Mouse (Mus musculus): ENCODE data around the gene Marc1.

Marc1 gene

DNA sequence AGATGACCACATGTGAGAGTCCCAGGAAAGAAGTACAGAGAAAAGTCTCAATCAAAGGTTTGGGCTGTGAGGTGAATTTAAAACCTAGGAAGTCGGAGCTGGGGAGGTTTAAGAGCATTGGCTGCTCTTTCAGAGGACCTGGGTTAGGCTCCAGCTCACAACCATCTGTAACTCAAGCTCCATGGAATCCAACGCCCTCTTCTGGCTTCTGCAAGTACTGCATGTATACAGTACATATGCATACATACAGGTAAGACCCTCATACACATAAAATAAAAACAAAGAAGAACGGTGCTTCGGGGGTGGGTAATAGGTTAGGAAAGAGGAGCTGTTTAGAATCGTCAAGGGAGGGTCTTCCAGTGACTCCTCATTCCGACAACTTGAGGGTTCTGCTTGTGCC lies 6.7 kb upstream of the Marc1 start:
- no peak for DNase-seq

DNA sequence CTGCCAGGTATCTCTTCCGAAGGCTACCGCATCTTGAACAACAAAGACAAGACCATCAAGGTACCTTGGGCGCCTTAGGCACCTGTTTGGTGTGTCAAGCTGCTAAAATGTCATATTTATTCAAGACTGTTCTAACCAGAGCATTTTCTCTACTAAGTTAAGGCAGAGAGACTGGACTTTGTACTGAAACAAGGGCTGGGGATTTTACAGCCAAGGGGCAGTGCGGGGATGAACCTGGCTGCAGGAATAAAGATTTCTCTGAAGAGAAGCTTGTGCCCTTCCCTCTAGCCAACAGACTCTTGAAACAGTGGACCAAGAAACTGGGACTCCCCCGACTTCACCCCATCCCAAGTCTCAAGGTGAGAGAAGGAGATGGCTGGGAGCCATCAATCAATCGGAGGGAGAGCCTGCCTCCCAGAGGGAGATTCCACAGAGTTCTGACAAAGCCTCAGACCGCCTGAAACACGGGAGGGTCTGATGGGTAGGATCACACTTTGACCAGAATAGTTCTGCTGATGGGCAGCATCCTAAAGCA lies 670 bp upstream of the Marc1 start:
- peak; percentile 59 for DNase-seq

DNA sequence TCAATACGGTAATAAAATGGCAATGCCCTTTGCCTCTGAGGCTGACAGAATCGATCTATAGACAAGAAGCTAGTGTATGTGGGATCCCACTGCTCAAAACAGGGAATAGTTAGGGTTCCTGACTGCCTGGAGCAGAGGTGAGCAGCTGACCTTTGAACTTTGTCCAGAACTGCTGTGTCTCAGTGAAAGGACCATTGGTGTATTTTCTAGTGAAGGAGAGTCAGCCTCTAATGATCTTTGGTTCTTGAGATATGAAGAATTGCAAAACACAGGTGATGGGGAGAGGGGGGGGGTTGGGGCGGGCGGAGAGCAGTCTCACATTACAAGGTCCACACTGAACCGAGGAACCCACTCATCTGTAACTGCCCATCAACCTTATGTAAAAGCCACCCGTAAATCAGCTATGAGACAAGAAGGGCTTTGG lies 1.5 kb downstream of the Marc1 start:
- peak; percentile 60 for DNase-seq

DNA sequence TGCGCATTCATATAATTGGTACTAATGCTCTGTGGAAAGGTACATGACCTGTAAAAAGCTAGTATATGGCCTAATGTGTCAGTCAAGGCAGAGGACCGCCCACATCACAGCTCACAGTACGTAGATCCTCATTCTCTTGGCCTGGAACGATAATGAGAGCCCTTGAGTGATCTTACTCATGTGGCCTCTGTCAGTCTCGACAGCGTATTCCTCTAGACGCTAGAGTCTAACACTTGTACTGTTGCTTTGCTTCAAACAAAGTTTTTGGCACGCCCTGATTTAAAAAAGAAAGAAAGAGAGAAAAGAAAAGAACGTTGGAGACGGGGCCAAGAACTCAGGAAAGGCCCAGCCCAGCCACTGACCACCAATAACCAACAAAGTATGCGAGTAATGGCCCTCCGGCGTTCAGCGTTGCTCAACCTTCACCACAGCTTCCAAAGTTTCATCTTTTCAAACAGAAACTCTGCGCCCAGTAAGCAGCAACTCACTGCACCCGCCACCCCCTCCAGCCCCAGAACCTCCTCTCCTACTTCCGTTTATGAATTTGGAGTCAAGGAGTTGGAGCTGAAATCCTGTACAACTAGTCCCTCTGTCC lies 2.6 kb downstream of the Marc1 start:
- DNase-seq, result no peak

DNA sequence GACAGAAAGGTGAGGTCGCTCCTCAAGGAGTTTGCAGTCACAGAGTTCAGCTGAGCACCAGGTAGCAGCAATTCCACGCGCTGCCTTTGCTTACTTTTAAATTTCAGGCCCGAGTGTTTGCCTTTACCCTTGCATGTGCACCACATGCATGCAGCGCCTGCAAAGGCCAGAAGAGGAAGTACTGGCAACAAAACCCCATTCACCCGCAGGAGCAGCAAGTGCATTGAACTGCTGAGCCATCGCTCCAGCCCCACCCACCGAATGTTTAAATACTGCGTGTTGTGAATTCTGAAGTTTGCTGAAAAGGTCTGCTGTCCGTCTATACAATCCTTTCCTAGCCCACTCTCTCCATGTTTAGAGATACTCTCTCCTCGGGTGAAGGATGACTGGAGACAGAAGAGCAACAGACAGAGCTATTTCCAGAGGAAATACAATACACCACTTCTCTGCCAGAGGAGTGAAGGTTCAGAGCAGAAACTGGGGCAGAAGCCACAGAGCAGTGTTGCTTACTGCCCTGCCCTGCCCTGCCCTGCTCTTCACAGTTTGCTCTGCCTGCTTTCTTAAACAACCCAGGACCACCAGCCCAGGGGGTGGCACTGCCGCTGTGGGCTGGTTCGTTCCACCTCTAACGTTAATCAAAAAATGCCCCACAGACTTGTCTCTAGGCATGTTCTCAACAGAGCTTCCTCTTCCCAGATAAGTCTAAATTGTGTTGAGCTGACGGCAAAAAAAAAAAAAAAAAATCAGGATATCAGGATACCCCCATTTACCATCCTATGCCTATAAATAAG lies 3.3 kb downstream of the Marc1 start:
- DNase-seq, result no peak

DNA sequence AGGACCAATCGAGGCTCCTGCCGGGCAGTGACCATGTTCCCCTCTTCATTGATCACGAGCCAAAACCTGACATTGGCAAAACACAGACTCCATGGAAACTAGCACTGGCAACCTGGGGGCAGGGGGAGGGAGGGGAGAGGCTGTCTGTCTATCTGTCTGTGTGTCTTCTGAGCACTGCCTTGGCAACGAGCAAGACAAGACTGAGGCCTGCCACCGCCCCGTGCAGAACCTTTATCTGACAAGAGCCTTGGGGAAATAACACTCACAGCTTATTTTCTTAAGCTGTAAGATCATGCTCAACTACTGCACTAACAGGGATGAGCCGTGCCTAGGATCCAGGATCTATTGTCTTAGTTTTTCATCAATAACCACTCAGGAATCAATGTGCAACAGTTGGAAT lies 4.0 kb downstream of the Marc1 start:
- no peak for DNase-seq

DNA sequence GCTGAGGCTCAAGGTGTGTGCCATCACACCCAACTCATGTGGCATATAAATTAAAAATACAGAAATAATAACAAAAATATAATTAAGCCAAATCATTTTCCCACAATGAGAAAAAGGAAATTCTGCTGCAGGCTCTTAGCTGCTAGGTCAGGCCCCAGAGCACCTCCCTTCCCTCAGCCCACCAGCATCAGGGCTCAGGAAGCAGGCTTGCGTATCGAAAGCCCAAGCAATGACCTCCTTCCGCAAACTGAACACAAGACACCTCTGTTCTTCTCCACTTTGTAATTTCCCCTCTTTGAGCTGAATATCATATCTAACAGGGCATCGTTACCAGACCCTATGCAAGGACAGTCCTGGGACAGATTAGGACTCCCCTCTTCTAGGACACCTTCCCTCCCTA lies 5.4 kb downstream of the Marc1 start:
- no peak for DNase-seq

DNA sequence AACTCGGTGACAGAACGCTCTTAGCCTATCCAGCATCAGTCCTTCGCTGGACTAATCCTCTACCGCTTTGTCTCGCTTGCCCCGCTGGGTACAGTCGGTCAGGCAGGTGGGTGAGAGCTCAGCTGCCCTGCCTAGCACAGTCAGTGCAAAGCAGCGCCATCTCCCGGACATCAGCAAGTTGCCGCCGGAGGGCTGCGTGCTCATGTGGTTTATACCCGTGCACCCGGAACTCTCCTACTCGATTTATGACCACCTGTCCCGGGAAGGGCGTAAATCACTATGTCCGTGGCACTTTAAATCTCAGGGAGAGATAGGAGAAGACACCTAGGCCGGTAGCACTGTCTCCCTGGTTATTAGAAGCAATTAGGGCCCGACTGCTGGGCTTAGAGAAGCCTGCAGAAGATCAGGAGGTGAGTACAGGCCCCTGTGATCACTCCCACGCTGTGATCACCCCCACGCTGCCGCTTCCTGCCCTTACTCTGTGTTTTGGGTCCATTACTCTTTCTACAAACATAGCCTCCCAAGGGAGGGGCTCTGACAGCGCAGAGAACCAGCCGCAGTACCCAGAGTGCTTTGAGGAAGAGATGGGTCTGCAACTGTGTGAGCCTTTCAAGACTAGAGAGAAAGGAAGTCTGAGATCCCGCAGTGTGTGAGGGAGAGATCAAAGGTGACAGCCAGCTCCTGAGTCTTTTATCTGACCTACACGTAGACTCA lies 17.8 kb downstream of the Marc1 start:
- DNase-seq, result peak; percentile 45

DNA sequence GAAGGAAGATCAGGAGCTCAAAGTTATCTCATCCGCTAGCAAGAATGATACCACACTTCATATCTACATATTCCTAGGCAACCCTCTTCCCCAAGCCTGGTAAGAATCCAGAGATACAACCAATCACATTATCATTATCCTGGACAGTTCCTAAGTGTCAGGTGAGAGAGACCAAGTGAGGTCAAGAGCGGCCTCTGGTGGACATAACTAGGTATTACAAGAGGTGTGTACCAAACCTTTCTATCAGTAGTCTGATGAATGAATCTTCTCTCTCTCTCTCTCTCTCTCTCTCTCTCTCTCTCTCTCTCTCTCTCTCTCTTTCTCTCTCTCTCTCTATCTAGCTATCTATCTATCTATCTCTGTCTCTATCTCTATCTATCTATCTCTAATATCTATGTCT lies 20.0 kb downstream of the Marc1 start:
- peak; percentile 48 for DNase-seq

DNA sequence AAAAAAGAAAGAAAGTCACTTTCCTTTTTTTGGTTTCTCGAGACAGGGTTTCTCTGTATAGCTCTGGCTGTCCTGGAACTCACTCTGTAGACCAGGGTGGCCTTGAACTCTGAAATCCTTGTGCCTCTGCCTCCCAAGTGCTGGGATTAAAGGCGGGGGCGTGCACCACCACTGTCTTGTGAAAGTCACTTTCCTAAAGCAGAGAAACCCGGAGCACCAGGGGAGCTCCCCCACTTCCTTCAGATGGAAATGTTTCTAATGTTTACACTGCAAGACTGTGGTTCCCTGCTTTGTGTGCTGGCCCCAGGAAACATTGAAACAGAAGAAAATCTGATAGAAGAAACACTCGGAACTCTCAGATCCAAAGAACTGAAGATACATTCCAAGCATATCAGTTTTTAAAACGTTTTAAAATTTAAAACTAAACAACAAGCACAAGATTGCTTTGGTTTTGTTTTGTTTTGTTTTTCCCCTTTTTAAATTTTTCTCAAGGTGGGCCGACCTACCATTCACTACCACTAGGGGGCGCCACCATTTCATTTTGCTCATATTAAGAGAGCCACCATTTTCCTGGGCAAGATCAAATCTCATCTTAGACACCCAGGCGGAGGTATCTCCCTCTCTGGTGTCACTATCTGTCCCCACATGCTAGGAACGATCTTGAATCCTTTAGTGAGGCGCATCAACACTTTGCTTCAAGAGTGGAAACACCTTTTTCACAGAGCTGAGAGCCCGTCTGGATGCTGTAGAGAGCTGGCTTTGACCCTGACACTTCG lies 24.5 kb downstream of the Marc1 start:
- no peak for DNase-seq

DNA sequence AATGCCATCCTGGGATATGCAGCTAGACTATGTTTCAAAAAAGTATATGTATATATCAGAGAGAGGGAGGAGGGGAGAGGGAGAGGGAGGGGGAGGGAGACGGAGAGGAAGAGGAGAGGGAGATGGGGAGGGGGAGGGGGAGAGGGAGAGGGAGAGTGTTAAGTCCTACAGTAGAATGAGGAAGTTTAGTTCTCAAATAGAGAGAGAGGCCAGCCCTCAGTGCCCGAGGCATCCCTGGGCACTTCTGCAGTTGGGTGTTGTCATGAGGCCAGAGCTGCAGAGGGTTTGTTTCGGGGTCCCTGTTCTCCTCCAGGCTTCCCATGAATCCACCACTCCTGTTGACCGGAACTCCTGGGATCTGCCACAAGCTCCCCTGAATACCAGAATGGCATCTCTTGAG lies 27.5 kb downstream of the Marc1 start:
- no peak for DNase-seq

DNA sequence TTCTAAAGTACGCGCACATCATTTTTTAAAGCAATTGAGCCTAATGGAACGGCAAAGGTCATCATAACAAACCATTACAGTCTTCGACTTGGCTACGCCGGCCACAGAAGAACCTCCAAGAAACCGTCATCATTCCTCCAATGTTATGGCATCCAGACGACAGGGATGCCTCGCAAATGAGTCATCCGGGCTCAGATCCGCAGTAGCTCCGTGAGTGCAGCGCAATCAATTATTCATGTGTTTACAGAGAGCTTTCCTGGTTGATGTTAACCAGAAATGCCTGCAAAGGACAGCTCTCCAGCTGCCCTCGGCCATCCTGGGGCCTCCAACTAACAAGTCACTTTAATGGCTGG lies 29.0 kb downstream of the Marc1 start:
- peak; percentile 24 for DNase-seq

DNA sequence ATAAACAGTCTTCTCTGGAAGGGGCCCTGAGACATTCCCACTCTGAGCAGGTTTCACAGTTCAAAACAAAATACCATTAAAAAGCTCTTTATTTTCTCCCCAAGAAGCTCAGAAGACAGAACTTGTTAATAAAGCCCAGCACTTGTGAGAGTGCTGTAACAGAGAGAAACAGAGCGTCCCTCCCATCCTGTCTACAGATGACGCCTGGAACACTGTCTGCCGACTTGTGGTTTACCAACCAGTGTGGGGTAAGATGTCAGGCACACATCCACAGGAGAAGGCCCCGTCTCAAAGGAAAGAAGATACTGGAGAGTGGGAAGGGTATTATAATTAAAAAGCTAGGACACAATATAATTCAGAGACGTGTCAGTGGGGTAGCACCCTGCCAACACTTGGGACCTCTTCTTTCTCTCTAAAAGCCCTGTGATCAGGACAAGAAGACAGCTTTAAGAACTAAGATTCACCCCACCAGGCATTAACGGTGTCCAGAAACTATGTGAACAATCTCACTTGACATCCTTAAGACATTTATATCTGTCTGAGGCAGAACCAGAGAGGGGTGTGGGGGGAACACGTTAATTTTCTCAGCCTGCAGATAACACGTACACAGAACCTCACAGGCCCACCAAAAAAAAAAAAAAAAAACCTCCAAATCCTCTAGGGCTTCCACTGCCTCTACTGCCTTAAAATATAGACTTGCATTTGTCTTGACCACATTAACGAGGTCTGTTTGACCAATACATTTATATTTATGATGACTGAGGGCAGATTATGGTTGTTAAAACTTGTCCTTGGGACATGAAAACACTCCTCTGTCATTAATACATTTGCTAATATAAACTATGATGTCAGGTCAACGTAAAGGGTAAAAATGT lies 29.6 kb downstream of the Marc1 start:
- DNase-seq, result no peak

DNA sequence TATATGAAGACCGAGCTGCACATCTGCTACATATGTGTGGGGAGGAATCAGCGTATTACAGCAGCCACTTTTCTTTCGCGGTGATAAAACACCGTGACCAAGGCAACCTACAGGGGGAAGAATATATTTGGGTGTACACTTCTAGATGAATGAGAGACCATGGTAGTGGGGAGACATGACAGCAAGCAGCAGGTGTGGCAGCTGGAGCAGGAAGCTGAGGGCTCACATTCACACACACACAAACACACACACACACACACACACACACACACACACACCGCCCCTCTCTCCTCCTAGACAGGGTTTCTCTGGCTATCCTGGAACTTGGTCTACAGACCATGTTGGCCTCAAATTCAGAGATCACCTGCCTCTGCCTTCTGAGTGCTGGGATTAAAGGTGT lies 33.0 kb downstream of the Marc1 start:
- DNase-seq, result no peak

DNA sequence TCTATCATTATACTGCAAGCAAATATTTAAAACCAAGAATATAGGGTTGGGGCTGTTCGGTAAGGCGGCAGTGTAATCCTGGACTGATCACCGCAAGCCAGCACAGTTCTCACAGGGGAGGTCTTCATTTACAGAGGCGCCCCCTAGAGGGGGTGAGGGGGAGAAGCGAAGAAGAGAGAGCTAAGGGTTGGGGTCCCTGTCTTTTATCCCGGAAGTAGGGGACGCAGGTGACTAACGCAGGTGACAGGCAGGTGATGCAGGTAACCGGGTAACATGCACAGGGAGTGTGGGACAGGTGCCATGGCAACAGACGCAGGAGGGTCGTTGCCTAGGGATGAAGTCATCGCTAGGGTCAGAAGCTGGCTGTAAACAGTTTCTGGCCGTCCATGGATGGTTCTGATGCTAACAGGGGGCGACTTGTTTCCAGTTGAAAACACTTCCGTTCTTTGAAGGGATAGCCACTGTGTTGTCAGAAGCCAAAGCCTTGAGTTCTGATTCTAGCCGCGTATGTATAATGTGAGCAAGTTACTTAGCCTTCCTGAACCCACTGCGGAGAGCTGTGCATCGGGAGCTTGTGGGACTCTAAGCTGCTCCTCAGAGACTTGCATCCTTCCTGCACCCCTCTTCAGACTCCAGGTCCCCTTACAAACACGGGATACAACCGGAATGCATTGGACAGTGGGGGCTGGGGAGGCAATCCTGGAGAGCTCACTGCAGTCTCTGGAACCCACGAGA lies 33.9 kb downstream of the Marc1 start:
- no peak for DNase-seq

DNA sequence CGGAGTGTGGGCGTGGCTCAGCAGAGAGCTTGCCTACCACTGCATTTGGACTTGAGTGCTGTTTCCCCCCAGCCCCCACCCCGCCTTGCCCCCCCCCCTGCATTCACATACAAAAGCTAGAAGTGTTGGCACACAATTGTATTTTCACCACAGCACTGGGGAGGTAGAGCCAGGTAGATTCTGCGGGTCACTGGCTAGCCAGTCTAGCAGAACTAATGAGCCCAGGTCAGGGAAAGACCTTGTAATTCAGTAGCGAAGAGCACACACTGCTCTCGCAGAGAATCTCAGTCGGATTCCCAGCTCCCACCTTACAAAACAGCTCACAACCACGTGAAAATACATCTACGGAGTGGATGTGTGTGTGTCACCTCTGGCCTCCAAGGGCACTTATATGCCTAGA lies 35.8 kb downstream of the Marc1 start:
- peak; percentile 62 for DNase-seq

DNA sequence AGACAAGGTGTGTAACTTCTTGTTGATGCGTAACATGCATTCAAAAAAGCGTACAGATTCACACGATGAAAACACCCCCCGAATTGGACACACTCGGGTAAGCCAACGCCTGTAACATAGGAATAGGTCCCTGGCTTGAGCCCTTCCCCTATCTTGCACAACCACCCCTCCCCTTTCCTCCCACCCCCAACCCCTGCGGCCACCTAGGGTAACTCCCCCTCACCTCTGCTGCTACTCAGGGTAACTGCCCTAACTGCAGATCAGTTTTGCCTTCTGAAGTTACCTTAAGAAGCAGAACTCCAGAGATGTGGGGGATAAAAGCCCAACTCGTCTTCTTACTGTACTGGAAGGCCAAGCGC lies 39.2 kb downstream of the Marc1 start:
- DNase-seq, result no peak

DNA sequence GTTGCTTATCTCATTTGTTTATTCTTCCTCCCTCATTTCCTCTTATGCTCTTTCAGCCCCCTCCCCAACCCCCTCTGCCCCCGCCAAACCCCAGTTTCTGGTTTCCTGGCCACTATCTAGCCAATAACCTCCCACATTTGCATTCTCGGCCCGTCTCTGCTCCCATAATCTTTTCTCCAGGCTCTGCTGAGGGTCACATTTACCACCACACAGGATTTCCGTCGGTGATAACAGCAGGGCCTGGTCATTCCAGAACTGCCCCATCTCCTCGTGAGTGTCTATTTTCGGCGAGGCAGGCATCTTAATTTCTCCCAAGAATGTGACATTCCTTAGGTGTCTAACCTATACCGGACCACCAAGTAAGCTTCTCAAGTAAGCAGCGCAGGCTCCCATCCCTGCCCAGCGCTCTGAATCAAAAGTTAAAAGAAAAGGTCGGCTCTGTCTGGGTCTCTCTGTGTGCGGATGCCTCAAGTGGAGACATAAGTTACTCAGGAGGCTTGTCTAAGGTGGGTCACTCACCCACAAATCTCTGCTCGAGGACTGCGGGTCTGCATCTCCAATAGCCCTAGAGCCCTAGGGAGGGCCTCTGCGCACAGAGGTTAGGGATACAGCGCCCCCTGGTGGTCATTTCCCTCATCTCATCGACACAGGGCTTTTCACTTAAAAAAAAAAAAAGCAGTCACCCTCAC lies 39.8 kb downstream of the Marc1 start:
- peak; percentile 73 for DNase-seq

DNA sequence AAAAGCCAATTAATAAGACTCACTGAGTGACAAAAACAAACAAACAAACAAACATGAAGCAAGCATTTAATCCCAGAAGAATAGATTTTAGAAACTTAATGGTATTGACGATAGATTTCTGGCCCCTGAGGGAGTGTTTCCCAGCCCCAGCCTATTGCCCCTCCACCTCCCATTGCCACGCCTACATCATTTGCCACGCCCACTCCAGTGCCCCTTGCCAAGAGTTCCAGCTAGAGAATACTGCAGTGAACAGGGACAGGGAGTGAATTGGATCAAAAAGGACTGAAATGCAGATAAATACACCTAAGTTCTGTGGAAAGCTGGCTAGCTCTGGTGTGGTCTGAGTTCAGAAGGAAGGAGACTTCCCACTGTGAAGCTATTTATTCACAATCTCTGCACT lies 47.2 kb downstream of the Marc1 start:
- no peak for DNase-seq

DNA sequence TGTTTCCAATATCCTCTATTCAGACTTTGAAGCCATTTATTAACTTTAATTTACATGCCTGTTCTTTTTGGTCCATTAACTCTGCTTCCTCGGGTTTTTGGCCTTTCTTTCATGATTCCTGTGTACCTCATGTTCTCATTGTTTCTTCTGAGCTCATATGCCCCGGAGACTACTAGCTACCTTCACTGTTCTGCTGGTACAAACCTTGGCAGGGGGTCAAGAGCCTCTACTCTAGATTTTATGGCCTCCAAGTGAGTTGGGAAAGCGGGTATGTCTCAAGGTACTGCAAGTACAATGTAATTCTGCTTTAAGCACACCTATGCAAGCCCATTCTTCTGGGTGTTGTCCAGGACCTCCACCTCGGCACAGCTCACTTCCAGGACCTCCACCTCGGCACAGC lies 48.2 kb downstream of the Marc1 start:
- DNase-seq, result no peak

DNA sequence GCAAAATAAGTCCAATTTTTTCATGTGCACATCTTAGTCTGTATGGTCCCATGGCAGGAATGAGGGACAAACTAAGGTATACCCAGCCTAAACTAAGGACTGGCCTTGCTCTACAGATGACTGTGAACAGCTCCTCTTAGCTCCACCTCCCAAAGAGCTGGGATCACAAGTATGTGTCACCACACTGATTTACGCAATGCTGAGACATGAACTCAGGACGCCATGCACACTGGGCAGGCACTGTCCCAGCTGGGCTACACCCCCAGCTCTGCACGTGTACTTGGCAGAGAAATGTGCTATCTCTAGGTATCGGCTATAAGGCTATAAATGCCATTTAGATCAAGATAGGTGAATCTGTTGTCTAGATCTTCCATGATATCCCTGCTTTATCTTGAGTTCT lies 49.1 kb downstream of the Marc1 start:
- no peak for DNase-seq

Measured in kidney, adult 9 months (tissue).